Mouse (Mus musculus): Measurements from ENCODE around the gene Git2.

Gene Git2

DNA sequence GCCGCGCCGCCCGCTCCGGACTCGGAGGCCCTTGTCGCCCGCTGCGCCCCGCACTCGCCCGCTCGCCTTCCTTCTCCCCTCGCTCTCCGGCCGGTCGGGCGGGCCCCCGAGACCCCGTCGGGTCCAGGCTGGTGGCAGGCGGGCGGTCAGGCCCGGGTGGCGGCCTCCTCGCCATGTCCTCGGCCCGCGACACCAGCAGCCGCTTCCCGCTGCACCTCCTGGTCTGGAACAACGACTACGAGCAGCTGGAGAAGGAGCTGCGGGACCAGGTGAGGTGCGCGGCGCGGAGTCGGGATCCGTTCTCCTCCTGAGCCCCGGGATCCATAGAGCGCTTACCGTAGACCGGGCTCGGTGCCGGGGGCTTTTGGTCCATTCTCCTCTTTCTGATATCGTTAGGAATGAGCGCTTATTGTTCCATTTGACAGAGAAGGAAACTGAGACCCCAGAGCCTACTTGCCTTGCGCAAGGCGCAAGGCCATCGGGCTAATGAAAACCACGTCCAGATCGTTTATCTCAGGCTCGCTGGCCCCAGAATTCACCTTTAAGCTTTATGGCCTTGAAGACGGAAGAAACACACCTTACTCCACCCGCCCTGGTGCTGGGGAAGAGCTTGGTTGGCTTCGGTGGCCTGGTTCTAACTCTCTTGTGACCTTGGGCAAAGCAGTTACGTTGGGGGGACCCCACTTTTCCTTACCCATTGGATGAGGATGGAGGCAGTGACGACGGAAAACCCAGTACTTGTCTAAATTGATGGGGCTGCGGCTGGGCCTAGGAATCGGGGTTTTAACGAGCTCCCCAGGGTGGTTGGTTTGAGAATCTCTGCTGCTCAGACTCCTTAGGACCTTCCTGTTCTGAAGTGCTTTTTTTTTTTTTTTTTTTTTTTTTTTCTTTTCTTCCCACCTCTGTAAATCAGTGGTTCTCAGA, at the start of gene Git2:
Git2 (minus strand) TSS at position 462 of the 924 bp plus-strand sequence.
- DNase-seq (ENCODE audit: low spot score), result no peak

DNA sequence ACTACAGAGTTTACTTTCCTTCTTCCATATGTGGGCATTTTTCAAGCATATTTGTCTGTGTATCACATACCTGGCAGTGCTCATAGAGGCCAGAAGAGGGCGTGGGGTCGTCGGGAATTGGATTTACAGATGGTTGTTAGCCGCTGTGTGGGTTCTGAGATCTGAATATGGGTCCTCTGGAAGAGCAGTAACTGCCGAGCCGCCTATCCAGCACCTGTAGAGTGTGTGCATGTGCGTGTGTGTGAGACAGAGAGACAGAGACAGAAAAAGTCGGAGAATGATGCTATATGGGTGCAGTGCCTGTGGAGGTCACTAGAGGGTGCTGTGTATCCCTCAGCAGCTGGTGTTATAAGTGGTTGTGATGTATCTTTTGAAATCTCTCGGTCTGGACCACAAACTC, 48.9 kb upstream of the Git2 start:
- peak; percentile 32 for DNase-seq (ENCODE audit: low spot score)

DNA sequence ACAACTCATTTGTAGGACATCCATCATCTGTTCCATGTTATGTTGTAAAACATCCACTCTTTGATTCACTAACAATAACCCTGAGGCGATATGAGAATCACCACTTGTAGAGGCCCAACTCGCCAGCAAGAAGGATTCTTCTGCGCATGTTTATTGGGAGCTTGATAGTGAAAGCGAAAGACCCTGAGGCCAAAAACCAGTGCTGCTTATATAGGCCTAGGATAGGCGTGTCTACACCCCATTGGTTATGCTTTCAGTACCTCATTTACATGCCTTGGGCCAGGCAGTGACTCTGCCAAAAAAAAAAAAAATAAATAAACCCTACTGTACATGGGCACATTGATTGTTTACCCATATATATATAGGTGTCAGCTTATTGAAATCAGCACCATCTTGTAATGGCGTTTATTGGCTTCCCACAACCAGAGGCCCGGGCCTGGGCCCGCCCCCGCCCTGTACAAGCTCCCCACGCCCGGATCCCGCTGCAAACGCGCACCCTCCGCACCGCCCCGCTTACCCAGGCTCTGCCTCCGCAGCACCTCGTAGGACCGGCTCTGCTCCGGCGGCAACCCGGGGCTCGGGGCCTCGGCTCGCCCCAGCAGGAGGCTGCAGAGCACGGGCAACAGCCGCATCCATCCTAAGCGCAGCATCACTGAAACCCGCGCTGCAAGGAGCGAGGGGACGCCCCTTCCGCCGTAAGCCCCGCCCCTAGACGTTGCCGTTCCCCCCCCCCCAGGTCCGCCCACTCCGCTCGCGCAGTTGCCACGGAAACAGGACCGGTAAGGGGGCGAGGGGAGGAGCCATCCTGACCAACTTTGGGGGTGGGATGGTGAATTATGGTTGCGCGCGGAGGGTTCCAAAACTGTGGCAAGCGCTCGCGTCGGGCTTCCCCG, 47.7 kb upstream of the Git2 start, which contains the start of gene 1500011B03Rik:
1500011B03Rik (minus strand) TSS at position 673 of the 893 bp plus-strand sequence.
- DNase-seq (ENCODE audit: low spot score), result peak; percentile 84

DNA sequence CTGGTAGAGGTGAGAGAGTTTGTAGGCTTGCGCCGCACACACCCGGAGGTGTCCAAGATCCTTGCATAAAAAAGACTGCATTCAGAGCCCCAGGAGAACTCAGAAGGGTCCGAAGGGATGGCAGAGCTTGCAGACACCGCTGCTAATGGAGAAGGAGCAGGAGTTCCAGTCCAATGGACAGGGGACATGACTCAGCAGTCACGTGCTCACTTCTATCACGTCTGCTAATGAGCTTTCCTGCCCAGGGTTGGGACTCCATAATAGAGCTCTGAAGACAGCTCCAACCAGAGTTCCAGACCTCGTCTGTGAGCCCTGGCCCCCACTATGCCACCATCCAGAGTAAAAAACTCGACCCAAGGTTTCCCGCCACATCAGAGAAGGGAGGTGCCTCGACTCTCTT, 42.8 kb upstream of the Git2 start:
- no peak for DNase-seq (ENCODE audit: low spot score)

DNA sequence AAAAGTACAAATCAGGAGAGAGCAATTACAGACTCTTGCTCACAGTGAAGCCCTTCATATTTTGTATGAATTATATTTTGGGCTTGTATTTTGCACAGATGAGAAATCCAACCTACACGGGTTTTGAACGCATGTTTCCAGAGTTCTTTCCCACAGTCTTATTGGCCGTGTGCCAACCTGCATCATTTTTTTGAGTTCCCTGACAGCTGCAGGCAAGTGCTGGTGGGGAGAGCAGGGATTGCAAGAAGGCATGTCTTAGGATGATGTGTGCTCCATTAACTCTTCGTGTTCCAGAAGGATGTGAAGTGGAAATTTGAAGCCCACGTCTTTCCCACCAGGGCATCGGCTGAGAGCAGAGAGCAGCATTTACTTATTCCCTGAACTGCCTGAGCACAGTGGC, 41.3 kb upstream of the Git2 start:
- no peak for DNase-seq (ENCODE audit: low spot score)

DNA sequence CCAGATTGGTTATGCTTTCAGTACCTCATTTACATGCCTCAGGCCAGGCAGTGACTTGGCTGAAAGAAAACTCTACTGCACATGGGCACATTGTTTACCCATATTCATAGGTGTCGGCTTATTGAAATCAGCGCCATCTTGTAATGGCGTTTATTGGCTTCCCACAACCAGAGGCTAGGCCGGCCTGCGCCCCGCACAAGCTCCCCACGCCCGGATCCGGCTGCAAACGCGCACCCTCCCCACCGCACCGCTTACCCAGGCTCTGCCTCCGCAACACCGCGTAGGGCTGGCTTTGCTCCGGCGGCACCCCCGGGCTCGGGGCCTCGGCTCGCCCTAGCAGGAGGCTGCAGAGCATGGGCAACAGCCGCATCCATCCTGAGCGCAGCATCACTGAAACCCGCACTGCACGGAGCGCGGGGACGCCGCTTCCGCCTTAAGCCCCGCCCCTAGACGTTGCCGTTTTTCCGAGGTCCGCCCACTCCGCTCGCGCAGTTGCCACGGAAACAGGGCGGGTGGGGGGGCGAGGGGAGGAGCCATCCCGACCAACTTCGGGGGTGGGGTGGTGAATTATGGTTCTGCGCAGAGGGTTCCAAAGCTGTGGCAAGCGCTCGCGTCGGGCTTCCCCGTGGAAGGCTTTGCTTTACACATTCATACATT, 38.3 kb upstream of the Git2 start:
- DNase-seq (ENCODE audit: low spot score), result peak; percentile 85

DNA sequence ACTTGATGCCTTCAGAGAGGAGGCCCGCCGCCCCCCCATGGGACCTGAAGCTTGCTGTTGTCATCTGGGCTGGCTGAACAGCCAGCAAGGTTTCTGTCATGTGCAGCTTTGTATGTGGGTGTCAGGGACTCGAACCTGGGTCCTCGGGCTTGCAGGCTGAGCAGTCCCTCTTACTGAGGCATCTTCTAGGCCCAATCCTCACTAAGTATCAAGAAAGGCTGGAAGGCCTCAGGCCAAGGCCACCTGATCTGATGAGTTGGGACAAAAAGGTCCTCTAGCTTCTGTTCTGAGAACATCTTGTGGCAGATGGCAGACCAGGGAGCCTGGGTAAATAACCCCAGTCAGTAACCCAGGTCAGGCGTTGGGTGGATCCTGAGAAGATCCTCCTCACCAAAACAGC, 34.5 kb upstream of the Git2 start:
- DNase-seq (ENCODE audit: low spot score), result no peak

DNA sequence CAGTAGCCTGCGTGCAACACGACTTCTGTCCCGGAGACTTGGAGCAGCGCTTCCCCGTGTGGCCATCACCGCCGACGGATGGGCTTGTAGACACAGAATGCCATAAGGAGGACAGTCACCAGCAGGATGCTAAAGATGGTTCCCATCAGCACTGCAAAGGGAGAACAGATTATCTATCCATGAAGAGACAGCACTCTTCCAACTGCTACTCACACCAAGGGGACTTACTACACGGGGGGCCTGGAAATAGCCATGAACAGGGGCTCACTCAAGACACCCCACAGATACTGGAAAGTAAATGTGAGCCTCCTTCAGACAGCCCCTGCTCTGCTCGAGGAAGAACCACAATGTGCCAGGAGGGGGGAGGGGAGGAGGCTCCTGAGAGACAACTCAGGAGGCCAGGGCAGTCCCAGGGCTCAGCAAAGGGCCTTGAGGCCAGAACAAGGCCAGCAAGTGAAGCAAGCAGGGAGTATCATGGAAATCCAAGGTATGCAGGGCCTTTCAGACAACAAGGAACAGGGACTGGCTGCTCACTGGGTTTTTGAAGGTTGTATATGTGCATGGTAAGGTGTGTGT, 34.0 kb upstream of the Git2 start:
- DNase-seq (ENCODE audit: low spot score), result no peak

DNA sequence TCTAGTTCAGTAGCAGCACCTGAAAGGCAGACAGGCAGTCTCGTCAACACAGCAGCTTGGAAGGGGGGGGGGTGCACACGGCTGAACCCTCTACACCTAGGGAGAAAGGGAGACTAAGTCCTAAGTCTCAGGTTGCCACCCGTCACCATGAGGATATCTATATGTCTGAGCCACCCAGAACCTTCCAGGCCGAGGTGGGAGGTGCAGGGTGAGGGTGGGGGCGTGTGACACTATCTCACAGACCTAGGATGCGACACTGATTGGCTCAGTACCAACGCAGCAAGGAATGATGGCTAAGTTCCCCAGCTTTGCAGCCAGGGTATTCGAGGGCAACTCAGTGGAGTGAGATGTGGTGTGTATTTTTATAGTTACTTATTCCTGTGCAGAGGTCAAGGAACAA, 33.1 kb upstream of the Git2 start:
- no peak for DNase-seq (ENCODE audit: low spot score)

DNA sequence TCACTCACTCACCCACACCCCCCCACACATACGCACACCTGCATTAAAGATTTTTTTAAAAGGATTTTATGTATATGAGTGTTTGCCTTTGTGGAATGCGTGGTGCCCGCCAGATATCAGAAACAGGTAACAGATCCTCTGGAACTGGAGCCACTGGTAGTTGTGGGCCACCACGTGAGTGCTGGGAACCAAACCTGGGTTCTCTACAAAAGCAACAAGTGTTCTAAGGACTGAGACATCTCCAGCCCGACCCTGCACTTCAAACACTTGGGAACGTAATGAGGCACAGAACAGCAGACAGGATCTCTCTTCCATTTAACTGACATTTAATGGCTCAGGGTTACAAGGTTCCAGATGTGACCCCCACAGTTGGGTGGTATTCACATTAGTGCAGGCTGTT, 32.6 kb upstream of the Git2 start:
- no peak for DNase-seq (ENCODE audit: low spot score)

DNA sequence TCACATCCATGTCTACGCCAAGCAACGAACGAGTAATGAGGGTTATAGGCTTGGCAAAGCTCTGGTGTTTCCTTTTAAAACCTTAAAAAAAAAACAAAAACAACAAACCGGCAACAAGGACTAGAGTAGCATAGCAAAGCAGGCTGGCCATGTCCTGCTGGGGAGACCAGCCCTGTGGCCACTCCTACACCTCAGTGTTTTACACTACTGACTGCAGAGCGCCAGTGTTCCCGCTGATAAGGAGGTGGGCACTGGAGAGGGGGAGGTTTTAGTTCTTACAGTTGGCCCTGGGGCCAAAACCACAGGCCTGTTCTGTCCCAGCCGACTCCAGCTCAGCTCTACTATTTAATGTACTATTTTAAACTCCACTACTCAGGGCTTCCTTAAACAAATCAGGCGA, 32.2 kb upstream of the Git2 start:
- DNase-seq (ENCODE audit: low spot score), result no peak

DNA sequence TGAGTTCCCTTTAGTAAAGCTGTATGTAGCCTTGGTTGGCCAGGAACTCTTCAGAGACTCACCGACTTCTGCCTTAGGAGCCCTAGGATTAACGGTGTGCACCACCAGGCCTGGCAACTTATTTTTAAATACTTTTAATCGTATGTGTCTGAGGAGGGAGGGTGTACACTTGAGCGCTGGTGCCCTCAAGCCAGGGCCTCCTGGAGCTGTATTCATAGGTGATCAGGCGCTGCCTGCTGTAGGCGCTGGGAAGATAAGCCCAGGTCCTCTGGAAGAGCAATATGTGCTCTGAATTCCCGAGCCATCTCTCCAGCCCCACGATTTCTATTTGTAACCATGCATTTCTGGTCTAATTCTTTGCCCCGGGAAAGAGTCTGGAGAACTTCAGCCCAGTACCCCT, 31.7 kb upstream of the Git2 start:
- DNase-seq (ENCODE audit: low spot score), result no peak

DNA sequence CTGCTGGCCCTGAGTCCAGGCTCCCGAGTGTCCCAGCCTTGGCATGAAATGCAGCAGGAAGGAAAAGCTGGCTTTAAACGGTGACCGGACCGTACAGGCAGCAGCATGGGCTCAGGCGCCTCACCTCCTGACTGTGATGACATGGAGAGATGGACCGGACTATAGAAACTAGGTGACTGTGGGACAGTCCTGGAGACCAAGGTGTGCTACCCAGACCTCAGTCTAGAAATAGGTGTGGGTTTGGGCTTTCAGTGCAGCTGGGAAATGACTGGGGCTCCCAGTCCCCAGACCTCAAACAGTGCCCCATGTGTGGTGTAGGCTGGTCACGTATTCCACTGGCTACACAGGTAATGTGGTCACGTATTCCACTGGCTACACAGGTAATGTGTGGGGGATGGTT, 31.3 kb upstream of the Git2 start:
- DNase-seq (ENCODE audit: low spot score), result no peak

DNA sequence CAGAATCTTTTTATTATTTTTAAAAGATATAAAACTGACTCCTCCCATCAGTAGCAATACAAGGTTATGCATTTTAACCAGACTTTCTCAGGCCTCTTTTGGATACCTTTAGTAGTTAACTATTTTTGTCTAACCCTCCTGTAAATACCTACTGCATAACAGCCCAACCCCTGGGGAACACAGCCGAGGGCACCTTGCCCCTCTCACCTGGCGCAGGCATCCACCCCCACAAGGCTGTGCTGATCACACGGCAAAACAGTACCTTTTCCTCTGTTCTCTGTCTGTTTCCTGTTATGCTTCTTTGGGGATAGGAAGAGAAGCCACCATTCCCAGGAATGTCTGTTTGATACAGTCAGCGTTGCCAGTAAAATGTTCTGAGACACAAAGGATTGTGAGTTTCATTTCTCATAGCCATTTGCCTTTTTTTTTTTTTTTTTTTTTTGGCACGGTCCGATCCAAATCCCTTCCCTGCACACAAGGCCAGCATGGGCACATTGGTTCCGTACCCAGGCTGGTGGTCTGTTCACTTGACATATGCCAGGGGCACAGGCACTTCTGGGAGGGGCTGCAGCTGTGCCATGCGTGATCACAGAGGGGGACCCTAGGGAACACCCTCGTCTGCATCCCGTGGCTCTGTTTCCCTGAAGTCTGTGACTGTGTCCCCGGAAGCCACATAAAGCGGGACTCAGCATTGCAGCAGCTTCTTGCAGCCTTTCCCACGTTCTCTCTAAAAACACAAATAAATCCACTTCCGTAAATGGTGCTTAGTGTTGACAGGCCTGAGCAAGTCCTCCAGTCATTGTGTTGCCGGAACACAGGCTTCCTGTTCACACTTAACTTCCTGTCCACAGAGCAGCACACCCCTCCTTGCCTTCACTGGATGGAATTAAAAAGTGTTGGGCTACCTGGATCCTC, 30.4 kb upstream of the Git2 start:
- DNase-seq (ENCODE audit: low spot score), result no peak

DNA sequence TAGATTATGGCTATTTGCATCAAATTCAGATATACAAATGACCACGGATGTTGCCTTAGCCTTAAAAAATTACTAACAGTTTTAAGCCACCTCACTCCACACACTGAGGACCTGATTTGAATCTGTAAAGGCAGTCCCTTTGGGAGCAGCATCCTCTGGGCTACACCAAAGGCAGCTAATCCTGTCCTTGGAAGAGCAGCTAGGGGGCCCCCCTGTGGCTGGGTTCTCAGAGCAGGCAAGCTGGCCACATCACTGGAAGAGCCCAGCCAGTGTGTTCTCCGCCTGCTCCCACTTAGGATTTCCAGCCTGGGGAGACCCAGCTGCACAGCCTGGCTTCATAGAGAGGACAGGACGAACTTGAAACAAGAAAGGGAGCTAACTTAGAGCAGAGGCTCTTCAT, 29.6 kb upstream of the Git2 start:
- DNase-seq (ENCODE audit: low spot score), result no peak

DNA sequence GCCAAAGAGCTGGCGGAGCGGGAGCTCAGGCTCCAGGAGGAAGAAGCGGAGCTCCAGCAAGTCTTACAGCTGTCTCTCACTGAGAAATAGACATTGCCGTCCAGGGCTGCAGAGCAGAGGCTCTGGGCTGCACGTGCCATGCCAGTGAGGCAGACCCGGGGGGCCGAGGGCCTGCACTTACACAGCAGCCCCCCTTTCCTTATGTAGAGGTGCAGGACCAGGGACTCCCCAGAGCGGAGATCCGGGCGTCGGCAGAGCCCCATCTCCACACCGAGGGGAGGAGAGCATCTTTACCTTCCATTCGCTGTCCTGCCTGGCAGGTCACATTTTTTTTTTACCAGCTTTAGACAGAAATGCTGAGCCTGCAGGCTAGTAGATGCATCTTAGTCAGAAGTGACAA, 29.0 kb upstream of the Git2 start:
- no peak for DNase-seq (ENCODE audit: low spot score)

DNA sequence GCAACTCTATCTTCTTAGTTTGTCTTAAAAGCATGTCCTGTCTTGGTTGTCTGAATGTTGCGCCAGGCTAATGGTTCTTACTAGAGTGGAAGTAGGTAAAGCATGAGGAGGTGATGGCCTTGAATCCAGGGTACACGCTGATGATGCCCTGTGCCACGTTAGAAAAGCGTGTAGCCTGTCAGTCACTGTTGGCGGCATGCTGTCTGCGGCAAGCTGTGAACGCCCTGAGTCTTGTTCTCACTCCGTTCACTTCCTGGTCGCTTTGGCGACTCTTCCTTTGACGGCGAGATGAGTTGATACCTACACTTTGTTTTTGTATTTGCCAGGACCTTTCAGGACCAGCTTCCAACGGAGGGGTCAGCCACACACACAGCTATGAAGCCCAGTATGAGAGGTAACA, 27.9 kb upstream of the Git2 start:
- no peak for DNase-seq (ENCODE audit: low spot score)

DNA sequence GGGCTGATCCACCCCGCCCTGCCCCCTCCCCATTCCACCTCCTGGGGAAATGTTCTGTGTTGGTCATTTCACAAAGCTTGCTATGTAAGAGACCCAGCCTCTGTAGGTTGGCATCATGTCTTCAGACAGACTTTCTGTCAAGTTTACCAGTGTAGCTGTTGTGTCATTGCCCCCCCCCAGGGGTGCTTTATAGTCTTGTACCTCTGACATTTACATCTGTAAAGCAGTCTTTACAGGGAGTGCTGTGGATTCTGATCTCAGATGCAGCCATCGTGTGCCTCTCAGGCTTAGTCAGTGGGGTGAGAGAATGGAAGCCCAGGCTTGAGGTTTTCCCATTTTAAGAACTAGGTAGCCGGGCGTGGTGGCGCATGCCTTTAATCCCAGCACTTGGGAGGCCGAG, 26.5 kb upstream of the Git2 start:
- DNase-seq (ENCODE audit: low spot score), result no peak

DNA sequence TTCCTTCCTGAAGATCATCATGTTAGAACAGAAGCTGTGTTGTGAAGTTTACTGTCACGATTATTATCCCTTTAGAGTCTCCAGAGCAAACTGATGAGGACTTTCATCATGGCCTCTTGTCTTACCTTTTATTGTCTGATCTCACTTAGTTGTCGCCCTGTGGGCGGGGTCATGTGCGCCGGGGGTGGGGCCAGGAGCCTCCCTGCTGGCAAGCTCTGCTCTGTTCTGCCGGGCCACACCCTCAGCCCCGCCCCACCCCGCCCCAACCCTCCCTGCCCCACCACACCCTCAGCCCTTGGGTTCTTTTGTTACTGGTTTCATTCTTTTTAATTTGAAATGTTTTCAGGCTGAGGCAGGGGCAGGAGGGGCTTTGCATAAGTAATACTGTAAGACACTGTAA, 25.7 kb upstream of the Git2 start:
- DNase-seq (ENCODE audit: low spot score), result peak; percentile 50

DNA sequence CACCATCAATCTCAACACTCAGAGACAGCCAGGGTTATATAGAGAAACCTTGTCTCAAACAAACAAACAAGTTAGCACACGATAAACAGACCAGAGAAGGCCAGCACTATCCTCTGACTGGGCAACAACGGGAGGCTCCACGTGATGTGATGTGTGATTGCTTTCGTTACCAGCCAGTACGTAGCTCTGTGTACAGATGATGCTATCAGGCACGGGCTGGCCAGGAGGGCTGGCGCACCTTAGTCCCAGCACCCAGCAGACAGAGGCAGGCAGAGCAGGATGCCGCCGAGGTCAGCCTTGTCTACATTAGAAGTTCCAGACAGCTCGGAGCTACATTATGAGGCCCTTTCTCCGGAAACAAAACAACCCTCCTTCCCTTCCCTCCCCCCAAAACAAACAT, 24.5 kb upstream of the Git2 start:
- DNase-seq (ENCODE audit: low spot score), result no peak

DNA sequence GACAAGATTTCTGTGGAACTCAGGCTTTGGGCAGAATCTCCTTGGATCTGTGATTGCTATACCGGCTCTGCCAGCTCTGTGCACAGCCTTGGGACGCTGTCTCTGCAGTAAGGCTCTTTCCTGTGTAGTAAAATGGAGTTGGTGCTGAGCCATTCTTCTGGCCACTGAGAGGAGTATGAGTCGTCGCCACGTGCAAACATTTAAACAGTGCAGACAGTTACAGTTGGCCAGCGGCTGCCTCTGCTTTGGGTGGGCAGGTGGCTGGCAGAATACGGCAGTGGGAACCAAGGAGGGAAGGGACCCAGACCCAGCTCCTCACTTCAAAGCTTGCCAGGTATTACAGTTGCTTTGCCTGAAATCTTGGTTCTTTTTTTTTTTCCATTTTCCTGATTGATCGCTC, 21.9 kb upstream of the Git2 start:
- DNase-seq (ENCODE audit: low spot score), result no peak
